Mouse (Mus musculus) right cerebral cortex, adult 18-20 months (tissue): ENCODE results near the gene Mylk.

Experiments
- DNase-seq: peaks from one replicate; pipeline ENCODE4 v3.0.0; 2022; ENCODE audit warnings: mixed read lengths

The Mylk gene

DNA sequence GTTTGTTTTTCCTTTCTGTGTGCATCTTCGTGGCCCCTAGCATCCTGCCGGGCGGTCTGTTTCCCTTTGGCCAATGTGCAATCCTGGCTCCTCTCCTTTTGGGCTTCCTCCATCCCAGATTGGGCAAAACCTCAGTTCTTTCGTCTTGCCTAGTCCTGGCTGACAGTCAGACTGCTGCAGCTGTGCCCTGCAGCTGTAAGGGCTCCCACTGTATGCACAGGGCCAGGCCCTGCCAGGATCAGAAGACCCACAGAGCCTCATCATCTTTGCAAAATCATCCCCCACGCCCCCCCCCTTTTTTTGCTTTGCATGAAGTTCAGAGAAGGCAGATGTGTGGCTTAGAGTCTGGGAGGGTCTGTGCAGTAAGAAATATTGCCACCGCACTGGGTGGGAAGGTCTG lies 110.1 kb downstream of the Mylk start:
- peak; percentile 5 for DNase-seq

GRCm38 (mm10) chr16:34855751-34856150 lies 110.7 kb downstream of the Mylk start:
- DNase-seq, result no peak

DNA sequence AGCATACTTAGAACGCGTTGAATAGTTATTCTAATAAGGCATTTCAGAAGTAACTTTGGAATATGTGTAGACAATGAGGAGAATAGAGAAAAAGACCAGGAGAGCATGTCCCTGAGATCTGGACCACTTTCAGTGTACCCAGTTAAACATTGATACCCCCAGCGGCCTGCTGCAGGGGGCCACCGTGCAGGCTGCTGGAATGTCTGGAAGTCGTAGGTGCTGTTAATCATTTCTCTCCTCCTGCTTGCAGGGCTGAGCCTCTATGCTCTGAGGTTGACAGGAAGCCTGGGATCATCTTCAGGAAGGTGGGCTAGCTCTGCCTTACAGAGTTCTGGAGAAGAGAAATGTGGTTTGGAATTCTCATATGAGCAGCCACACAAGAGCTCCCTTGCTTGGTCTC lies 112.6 kb downstream of the Mylk start:
- no peak for DNase-seq

DNA sequence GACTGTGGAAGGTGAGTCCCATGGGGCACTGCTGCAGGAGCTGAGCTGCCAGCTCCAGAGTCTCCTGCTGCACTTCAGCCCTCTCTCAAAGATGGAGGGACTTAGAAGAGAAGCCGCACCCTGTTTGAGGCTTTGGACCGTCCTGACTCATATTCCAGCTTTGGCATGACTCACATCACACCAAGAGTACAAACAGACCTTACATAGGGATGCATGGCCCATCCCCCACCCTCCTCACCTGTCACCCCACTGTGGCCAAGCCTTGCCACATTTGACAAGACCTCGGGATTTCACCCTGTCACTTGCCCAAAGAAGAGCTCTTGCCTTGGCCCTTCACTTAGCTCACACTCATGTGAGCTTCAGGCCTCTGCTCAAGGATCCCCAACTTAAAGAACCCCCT lies 115.8 kb downstream of the Mylk start:
- DNase-seq, result no peak

GRCm38 (mm10) chr16:34861744-34862365 lies 116.8 kb downstream of the Mylk start:
- no peak for DNase-seq

GRCm38 (mm10) chr16:34865373-34865772 lies 120.4 kb downstream of the Mylk start:
- DNase-seq, result no peak

- no peak for DNase-seq
Measured at GRCm38 (mm10) chr16:34867217-34867616, 122.2 kb downstream of the Mylk start.

DNA sequence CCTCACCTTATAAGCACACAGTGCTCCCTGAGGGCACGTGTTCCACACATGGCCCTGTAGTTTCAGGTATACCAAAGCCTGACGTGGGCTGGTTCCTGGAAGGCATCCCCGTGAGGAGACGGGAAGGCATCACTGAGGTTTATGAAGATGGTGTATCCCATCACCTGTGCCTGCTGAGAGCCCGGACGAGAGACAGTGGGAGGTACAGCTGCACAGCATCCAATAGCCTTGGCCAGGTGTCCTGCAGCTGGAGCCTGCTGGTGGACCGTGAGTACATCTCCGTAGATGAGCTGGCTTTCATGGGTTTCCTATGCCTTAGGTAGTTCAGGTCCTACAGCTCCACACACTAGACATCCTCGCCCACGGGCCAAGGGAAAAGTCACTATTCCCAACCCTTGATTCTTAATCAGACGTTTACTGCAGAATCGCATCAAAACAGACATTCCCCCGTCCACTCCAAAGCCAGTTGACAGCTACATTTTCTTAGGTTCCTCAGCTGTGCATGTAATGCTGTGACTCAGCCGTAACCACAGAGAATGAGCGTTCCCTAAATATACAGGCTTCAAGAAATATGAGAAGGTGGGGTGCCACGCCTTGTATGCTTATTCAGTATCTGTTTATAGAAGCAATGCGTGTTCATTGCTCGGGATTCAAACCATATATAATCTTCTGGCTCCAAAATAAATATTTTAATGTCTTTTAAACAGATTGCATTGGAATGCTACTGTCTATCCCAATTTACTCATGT lies 135.2 kb downstream of the Mylk start:
- no peak for DNase-seq

GRCm38 (mm10) chr16:34880815-34881214 lies 135.8 kb downstream of the Mylk start:
- no peak for DNase-seq

DNA sequence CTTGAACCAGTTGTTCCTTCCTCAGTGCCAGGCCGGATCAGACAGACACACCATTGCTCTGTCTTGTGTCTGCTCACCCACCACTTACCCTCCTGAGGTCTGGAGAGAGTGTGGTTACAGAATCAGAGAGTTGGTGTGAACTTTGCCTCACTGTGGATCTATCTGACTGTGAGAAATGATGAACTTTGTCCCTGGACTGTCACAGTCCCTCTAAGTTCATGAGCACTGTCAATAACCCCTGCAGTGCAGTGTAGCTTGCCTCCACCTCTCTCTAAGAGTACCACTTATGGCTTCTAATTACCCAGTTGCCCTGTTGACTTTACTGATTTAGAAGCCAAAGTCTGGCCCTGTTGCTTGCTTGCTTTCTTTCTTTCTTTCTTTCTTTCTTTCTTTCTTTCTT lies 142.0 kb downstream of the Mylk start:
- DNase-seq, result no peak

DNA sequence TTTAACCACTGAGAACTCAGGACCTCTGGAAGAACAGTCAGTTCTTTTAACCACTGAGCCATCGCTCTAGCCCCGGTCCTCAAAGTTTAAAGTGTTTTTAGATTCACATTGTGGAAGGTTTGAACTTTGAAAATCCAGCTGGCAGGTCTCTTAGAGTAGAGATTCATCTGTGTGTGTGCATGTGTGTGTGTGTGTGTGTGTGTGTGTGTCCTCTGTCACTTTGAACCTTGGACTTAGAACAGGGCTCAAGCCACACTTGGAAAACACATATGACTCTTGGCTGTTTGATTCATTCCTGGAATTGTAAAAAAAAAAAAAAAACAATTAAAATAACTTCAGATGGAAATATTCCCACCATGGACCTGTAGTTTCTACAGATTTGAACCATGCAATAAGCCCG lies 149.0 kb downstream of the Mylk start:
- no peak for DNase-seq

DNA sequence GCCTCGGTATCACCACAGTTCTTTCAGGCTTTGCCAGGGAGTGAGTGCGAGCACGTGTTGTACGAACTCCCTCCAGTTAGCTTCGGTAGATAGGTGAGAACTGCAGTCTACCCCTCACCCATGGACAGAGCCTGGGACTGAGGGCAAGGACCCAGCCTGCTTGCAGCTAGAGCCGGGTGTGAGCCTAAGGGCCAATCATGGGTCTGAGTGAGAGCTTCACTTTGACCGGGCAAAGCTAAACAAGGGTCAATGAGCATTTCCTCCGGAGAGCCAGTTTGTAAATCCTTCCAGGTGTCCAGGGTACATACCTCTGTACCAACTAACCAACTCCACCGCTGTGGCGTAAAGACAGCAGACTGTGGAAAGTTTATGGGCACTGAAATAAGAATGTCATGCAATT lies 150.9 kb downstream of the Mylk start:
- no peak for DNase-seq

- no peak for DNase-seq
Measured at GRCm38 (mm10) chr16:34896996-34897395, 152.0 kb downstream of the Mylk start.

- DNase-seq, result no peak
Measured at GRCm38 (mm10) chr16:34898057-34898789, 153.2 kb downstream of the Mylk start.

GRCm38 (mm10) chr16:34899071-34899808 lies 154.2 kb downstream of the Mylk start:
- DNase-seq, result no peak

GRCm38 (mm10) chr16:34899997-34900396 lies 155.0 kb downstream of the Mylk start:
- DNase-seq, result no peak

DNA sequence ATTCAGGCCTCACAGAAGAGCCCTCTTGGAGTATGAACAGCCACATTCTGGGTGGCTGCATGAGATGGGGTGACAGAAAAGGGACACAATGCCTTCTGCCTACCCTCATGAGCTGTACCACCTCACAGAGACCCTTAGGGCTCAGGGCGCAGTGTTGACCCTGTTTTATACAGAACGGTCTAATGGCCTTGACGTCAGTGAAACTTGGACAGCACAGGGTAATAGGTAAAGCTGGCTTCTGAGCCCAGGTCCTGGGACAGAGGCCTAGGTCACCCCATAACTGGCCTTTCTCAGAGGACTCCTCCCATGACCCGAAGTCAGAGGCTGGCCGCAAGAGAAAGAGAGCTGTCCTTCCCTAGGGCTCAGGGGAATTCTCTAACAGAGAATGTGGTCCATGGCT lies 155.5 kb downstream of the Mylk start:
- no peak for DNase-seq

DNA sequence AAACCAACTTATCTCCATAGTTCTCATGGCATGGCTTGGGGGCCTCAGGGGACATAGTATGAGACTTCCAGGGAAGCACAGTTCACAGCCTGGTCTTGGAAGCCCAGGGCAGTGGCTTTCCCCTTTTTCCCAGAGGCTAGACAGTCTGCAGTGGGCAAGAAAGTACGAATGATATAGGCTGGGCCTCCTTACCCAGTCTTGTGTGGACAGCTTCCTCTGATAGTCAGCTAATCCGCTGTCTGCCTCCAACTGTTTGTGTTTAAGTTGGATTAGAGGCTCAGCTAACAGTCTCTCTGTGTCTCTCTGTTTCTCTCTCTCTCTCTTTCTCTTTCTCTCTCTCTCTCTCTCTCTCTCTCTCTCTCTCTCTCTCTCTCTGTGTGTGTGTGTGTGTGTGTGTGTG lies 156.0 kb downstream of the Mylk start:
- no peak for DNase-seq

- no peak for DNase-seq
Measured at GRCm38 (mm10) chr16:34901611-34902293, 156.7 kb downstream of the Mylk start.

- peak; percentile 69 for DNase-seq
Measured at GRCm38 (mm10) chr16:34902294-34902680, 157.3 kb downstream of the Mylk start.

GRCm38 (mm10) chr16:34902761-34903160 lies 157.8 kb downstream of the Mylk start:
- DNase-seq, result no peak

DNA sequence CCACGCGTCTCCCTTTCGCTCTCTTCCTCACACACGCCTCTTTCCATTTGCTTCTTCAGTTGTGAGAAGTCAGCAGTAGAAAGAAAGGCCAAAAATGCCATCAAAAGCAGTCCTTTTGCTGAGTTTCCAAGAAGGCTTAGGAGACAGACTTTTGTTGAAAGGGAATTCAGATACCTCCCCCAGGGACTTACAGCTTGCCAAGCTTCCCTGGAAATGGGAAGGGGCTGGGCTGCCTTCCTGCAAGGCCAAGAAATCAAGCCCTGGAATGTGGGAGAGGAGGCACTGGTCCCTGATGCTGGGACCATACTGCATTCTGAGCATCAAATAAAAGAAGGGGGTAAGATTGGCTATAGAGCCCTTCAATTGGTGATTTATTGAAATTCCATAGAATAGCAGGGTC lies 159.9 kb downstream of the Mylk start:
- DNase-seq, result no peak

DNA sequence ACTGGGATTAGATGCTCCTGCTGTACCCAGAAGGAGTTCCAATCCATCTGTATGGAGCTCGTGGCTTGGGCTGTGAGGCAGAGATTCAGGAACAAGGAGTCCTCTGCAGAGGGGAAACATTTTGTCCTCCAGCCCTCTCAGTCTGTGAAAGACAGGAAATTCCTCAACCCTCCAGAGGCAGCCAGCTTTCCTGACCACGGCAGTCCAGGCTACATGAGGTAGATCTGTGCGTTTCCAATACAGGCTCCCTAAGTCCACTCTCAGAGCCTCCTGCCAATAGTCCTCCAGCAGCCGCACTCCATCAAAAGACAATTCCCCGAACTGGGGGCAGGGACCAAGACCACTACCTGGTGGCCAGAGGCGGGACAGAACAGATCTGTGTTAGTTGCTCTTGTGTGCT lies 164.4 kb downstream of the Mylk start:
- no peak for DNase-seq
